Mouse (Mus musculus) embryonic facial prominence, embryonic 13.5 days (tissue): ENCODE results near the gene Gm43552. TPM values are rescaled to one million over a fixed set of nuclear protein-coding genes. Genes with fewer than 3 reads are reported as not detected.
A peak's percentile ranks its signal among the peaks of the same experiment; 100 is the strongest.

Experiments used
- ATAC-seq: fragments of 200-750 bp; cut with Nextera tagmentation; 2 replicates; pipeline ENCODE4 v1.8.0; 2017; ENCODE audit warnings: low read depth; ENCODE audit not compliant: insufficient number of reproducible peaks, insufficient read depth, low FRiP score, low TSS enrichment
- H3K27ac ChIP-seq: fragments of 300-500 bp; sonication (generic); 2 replicates; pipeline ENCODE4 v1.5.1; 2015; ENCODE audit warnings: moderate library complexity, mild to moderate bottlenecking, inconsistent platforms
- H3K27me3 ChIP-seq: fragments of 300-500 bp; sonication (generic); 2 replicates; pipeline ENCODE4 v1.6.1; 2015; ENCODE audit warnings: mild to moderate bottlenecking, inconsistent platforms
- H3K36me3 ChIP-seq: fragments of 300-500 bp; sonication (generic); 2 replicates; pipeline ENCODE4 v1.6.1; 2015; ENCODE audit warnings: mild to moderate bottlenecking, inconsistent platforms
- H3K4me1 ChIP-seq: fragments of 300-500 bp; sonication (generic); 2 replicates; pipeline ENCODE4 v1.6.1; 2015; ENCODE audit warnings: inconsistent platforms
- H3K4me2 ChIP-seq: fragments of 300-500 bp; sonication (generic); 2 replicates; pipeline ENCODE4 v1.6.1; 2015; ENCODE audit warnings: moderate library complexity, mild to moderate bottlenecking, inconsistent platforms
- H3K4me3 ChIP-seq: fragments of 300-500 bp; sonication (generic); 2 replicates; pipeline ENCODE4 v1.5.1; 2015; ENCODE audit warnings: mild to moderate bottlenecking, inconsistent platforms
- H3K9ac ChIP-seq: fragments of 300-500 bp; sonication (generic); 2 replicates; pipeline ENCODE4 v1.6.1; 2015; ENCODE audit warnings: mild to moderate bottlenecking, inconsistent platforms
- H3K9me3 ChIP-seq: fragments of 300-500 bp; sonication (generic); 2 replicates; pipeline ENCODE4 v1.6.1; 2016; ENCODE audit warnings: inconsistent platforms
- WGBS: fragments of 180-500 bp; shearing (Covaris S2); methylation state at CpG from one replicate; pipeline ENCODE4 v1.1.7; 2015; ENCODE audit warnings: mixed read lengths; 5-methylcytosine and 5-hydroxymethylcytosine counted together
- polyA plus RNA-seq: library from polyadenylated mRNA; unstranded; fragments of >200 nt; fragmentation: Nextera tagmentation; extraction: Ambion mirVana; gene quantifications from 2 replicates; pipeline ENCODE4 v1.2.1, GENCODE M21; 2015

Gene Gm43552
- polyA plus RNA-seq, 1 experiment from 2014 or later: not detected

- no peaks in the 10 kb centered on the region for H3K9me3 ChIP-seq
- H3K36me3 ChIP-seq: peaks cover 19% of the 10 kb centered on the region
- no peaks in the 10 kb centered on the region for H3K27me3 ChIP-seq
- H3K4me2 ChIP-seq: no peak overlapping the region
- no peak overlapping the region for H3K4me3 ChIP-seq
- H3K27ac ChIP-seq: no peak overlapping the region
- WGBS: 90% methylated on average over 3 of the region's 3 CpGs
- ATAC-seq: no peak
- H3K4me1 ChIP-seq: peaks cover 26% of the 10 kb centered on the region
- no peak overlapping the region for H3K9ac ChIP-seq
Observed at GRCm38 (mm10) chr5:65459454-65459853, 33.2 kb downstream of the Gm43552 start.

GRCm38 (mm10) chr5:65457846-65458245 is 34.8 kb downstream of the Gm43552 start:
- H3K9ac ChIP-seq: no peak overlapping the region
- ATAC-seq: no peak
- 70% methylated on average over 5 of the region's 5 CpGs for WGBS

GRCm38 (mm10) chr5:65457086-65457827 is 35.4 kb downstream of the Gm43552 start:
- peak overlapping the region; percentile 12; the same call in 1 of the 2 replicates for H3K9ac ChIP-seq
- peak; percentile 78; the same call in 1 of the 2 replicates for ATAC-seq
- WGBS: 37% methylated on average over 7 of the region's 7 CpGs

More at GRCm38 (mm10) chr5:65457846-65458245, 34.8 kb downstream of the Gm43552 start:
- Histone ChIP-seq H3K9me3 (no peaks in the 10 kb centered on the region), H3K36me3 (peaks cover 21% of the 10 kb centered on the region; the same call in 1 of the 2 replicates), H3K27me3 (no peaks in the 10 kb centered on the region), H3K4me3 (no peak overlapping the region), H3K27ac (peak overlapping the region; percentile 82), H3K4me1 (peaks cover 26% of the 10 kb centered on the region), H3K4me2 (no peak overlapping the region)

DNA sequence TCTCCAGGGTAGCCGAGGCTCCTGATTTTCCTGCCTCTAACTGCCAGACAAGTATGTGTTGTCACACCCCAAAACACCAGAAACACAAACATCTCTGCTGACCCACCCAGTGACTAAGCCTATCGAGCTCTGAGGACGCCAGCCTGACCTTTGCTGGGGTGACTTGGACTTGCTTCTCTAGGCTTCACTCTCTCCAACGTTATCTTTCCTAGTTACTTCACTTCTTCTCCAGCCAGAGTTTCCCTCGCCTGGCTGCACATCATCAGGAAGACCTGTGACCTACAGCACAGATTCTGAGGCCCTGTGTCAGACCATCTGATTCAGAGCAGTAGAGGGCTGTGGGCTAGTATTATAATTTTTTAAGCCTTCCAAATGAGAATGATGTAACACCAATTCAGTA is 37.9 kb downstream of the Gm43552 start:
- Histone ChIP-seq H3K9ac (no peak overlapping the region), H3K4me2 (no peak overlapping the region), H3K27ac (no peak overlapping the region), H3K4me1 (peaks cover 26% of the 10 kb centered on the region), H3K27me3 (no peaks in the 10 kb centered on the region), H3K36me3 (peaks cover 30% of the 10 kb centered on the region; the same call in 1 of the 2 replicates), H3K4me3 (no peak overlapping the region), H3K9me3 (no peaks in the 10 kb centered on the region)
- no peak for ATAC-seq
- WGBS: 65% methylated on average over 5 of the region's 5 CpGs

More at GRCm38 (mm10) chr5:65457086-65457827, 35.4 kb downstream of the Gm43552 start:
- H3K36me3 ChIP-seq: peaks cover 27% of the 10 kb centered on the region; the same call in 1 of the 2 replicates
- H3K4me2 ChIP-seq: peak overlapping the region; percentile 22
- no peak overlapping the region for H3K4me3 ChIP-seq
- H3K4me1 ChIP-seq: peaks cover 26% of the 10 kb centered on the region
- no peaks in the 10 kb centered on the region for H3K27me3 ChIP-seq
- H3K9me3 ChIP-seq: no peaks in the 10 kb centered on the region
- peak overlapping the region; percentile 82 for H3K27ac ChIP-seq

DNA sequence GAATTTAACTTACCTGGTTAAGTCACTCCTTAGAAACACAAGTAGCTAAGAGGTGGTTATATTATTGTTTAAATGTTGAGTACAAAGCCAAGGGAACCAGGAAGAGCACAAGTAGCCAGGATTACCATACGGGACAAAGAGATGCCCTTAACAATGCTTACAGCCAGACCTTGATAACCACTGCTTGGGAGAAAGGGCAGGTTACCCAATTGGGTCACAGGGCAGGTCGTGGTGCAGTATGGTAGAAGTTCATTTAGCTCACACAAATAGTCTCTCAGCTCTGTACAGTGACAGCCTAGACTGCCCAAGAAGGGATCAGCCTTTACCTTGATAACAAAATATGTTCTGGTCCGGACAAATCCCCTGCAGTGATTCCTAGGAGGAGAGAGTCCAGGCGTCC is 43.7 kb downstream of the Gm43552 start:
- Histone ChIP-seq H3K9me3 (no peaks in the 10 kb centered on the region), H3K4me2 (no peak overlapping the region), H3K36me3 (peaks cover 34% of the 10 kb centered on the region), H3K4me1 (no peaks in the 10 kb centered on the region), H3K9ac (no peak overlapping the region), H3K27ac (no peak overlapping the region), H3K4me3 (no peak overlapping the region), H3K27me3 (no peaks in the 10 kb centered on the region)
- WGBS: 81% methylated on average over 4 of the region's 4 CpGs
- ATAC-seq: no peak

- Histone ChIP-seq H3K4me1 (no peaks in the 10 kb centered on the region), H3K9ac (no peak overlapping the region), H3K27ac (no peak overlapping the region), H3K4me3 (no peak overlapping the region), H3K27me3 (no peaks in the 10 kb centered on the region), H3K4me2 (no peak overlapping the region), H3K36me3 (peaks cover 28% of the 10 kb centered on the region), H3K9me3 (no peaks in the 10 kb centered on the region)
- ATAC-seq: no peak
- WGBS: 78% methylated on average over 2 of the region's 2 CpGs
Observed at GRCm38 (mm10) chr5:65447826-65448225, 44.8 kb downstream of the Gm43552 start.

DNA sequence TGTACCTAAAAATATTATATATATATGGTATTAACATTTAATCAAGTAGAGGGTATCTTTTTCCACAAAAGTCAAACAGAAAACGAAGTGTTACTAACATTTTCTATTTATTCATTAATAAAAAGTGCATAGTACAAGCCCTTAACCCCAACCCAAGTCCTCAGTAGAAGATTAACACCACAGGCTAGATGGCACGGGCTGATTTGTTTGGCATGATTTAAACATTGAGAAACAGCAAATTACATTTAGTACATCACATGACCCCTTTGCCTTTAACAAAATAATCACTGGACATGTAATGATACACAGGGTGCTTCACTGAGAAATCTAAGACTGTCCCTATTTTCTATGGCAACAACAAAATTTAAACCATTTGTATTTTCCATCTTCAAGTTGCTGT is 45.9 kb downstream of the Gm43552 start:
- Histone ChIP-seq H3K9me3 (no peaks in the 10 kb centered on the region), H3K27ac (no peak overlapping the region), H3K9ac (no peak overlapping the region), H3K4me2 (no peak overlapping the region), H3K4me3 (no peak overlapping the region), H3K36me3 (peaks cover 22% of the 10 kb centered on the region), H3K27me3 (no peaks in the 10 kb centered on the region), H3K4me1 (no peaks in the 10 kb centered on the region)
- no peak for ATAC-seq
- WGBS: 76% methylated on average over 2 of the region's 2 CpGs

GRCm38 (mm10) chr5:65444981-65445380 is 47.7 kb downstream of the Gm43552 start:
- no peak overlapping the region for H3K4me3 ChIP-seq
- ATAC-seq: no peak
- no peak overlapping the region for H3K4me2 ChIP-seq
- H3K27ac ChIP-seq: no peak overlapping the region
- WGBS: 56% methylated on average over 3 of the region's 6 CpGs
- no peaks in the 10 kb centered on the region for H3K4me1 ChIP-seq
- no peak overlapping the region for H3K9ac ChIP-seq
- no peaks in the 10 kb centered on the region for H3K9me3 ChIP-seq
- peaks cover 13% of the 10 kb centered on the region for H3K36me3 ChIP-seq
- no peaks in the 10 kb centered on the region for H3K27me3 ChIP-seq

DNA sequence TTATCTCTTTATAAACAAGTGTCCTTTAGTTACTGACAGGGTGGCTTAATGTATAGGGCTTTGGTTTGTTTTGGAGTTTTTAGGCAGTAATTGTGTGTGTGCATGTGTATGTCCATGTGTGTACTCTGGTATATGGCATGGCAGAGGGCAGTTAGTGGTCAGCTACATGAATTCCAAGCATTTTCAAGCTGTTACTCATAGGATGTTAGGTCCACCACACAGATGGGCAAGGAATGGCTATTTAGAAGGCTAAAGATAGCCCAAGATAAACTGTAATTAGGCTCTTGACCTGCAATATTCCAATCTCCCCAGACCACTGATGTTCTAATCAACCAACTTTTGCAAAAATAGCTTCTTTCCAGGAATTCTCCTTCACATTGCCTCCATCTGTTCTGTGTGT is 54.6 kb downstream of the Gm43552 start:
- Histone ChIP-seq H3K27me3 (no peaks in the 10 kb centered on the region), H3K27ac (no peak overlapping the region), H3K36me3 (no peaks in the 10 kb centered on the region), H3K4me2 (no peak overlapping the region), H3K9me3 (no peaks in the 10 kb centered on the region), H3K4me3 (no peak overlapping the region), H3K9ac (no peak overlapping the region), H3K4me1 (peaks cover 14% of the 10 kb centered on the region)
- ATAC-seq: no peak

GRCm38 (mm10) chr5:65435806-65436561 is 56.6 kb downstream of the Gm43552 start, which contains the start of gene Ugdh:
TSS of gene Ugdh (minus strand) at chr5:65435949.
- ATAC-seq: peak; percentile 95
- H3K9me3 ChIP-seq: no peaks in the 10 kb centered on the region

DNA sequence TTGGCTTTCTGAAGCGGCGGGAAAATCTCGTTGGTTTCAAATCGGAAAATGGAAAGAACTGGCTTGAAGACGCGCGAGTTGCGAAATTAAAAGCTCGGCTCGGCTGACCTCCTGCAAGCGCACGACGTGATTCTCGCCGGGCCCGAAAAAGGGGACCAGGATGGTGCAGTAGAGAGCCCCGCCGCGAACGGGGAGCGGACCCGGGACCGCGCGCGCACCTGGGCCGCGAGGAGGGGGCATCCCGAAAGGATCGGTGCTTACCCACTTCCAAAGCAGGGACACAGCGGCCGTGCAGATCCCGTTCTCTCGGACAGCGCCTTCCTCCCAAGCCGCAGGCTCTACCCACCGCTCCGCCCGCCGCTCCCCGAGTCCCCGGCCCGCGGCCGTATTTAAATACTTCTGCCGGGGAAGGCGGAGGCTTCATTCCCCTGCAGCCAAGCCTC is 57.2 kb downstream of the Gm43552 start:
- WGBS: under 1% methylated on average over 46 of the region's 47 CpGs
- H3K4me2 ChIP-seq: peak overlapping the region; percentile 75
- H3K9me3 ChIP-seq: no peaks in the 10 kb centered on the region
- H3K4me1 ChIP-seq: peaks cover 14% of the 10 kb centered on the region
- peak overlapping the region; percentile 88 for H3K9ac ChIP-seq
- peak overlapping the region; percentile 95 for H3K27ac ChIP-seq
- no peak for ATAC-seq
- H3K36me3 ChIP-seq: no peaks in the 10 kb centered on the region
- H3K4me3 ChIP-seq: peak overlapping the region; percentile 75
- no peaks in the 10 kb centered on the region for H3K27me3 ChIP-seq

More at GRCm38 (mm10) chr5:65435806-65436561, 56.6 kb downstream of the Gm43552 start, which contains the start of gene Ugdh:
- H3K4me1 ChIP-seq: peaks cover 14% of the 10 kb centered on the region
- peak within 1 kb of the TSS; percentile 95 for H3K27ac ChIP-seq
- under 1% methylated on average over 51 of the region's 51 CpGs for WGBS
- H3K4me3 ChIP-seq: peak within 1 kb of the TSS; percentile 75
- peak within 1 kb of the TSS; percentile 75 for H3K4me2 ChIP-seq
- H3K27me3 ChIP-seq: no peaks in the 10 kb centered on the region
- H3K9ac ChIP-seq: peak within 1 kb of the TSS; percentile 88
- no peaks in the 10 kb centered on the region for H3K36me3 ChIP-seq
